Mouse (Mus musculus) testis, adult 2 months (tissue): Measurements from ENCODE around the gene 1700029H14Rik.

Source experiments
- CTCF ChIP-seq: fragments of 200-500 bp; IDR thresholded peaks from 2 replicates; pipeline ENCODE4 v1.5.1; 2012; ENCODE audit warnings: low read depth, mild to moderate bottlenecking, inconsistent platforms, low read length, moderate library complexity; ENCODE audit not compliant: control insufficient read depth, insufficient read depth, insufficient replicate concordance
- POLR2A ChIP-seq: fragments of 200-500 bp; IDR thresholded peaks from 2 replicates; pipeline ENCODE4 v1.6.1; 2012; ENCODE audit warnings: low read depth, mild to moderate bottlenecking, inconsistent platforms, low read length, moderate library complexity; ENCODE audit not compliant: control insufficient read depth

- TF ChIP-seq POLR2A (no peak), CTCF (no peak)
These were observed 22.4 kb upstream of the 1700029H14Rik start for GRCm38 (mm10) chr8:13584652-13585051.
